Mouse (Mus musculus) midbrain, embryonic 15.5 days (tissue): ENCODE data around the gene Smpd4. TPM values are rescaled to one million over a fixed set of nuclear protein-coding genes. Genes with fewer than 3 reads are reported as not detected.
"Not testable (repeated sequence)": the region's sequence is repeated elsewhere in the genome, so short reads cannot be mapped to it uniquely, and the experiment has no call there.

ENCODE experiments used
- ATAC-seq: fragments of 200-750 bp; cut with Nextera tagmentation; replicated peaks from 2 replicates; pipeline ENCODE4 v1.8.0; 2017; ENCODE audit warnings: moderate TSS enrichment
- H3K27ac ChIP-seq: fragments of 300-500 bp; sonication (generic); 2 replicates; pipeline ENCODE4 v1.5.1; 2015; ENCODE audit warnings: mild to moderate bottlenecking, inconsistent platforms
- H3K27me3 ChIP-seq: fragments of 300-500 bp; sonication (generic); replicated peaks from 2 replicates; pipeline ENCODE4 v1.6.1; 2015; ENCODE audit warnings: inconsistent platforms
- H3K36me3 ChIP-seq: fragments of 300-500 bp; sonication (generic); replicated peaks from 2 replicates; pipeline ENCODE4 v1.6.1; 2015; ENCODE audit warnings: inconsistent platforms
- H3K4me1 ChIP-seq: fragments of 300-500 bp; sonication (generic); 2 replicates; pipeline ENCODE4 v1.6.1; 2015; ENCODE audit warnings: inconsistent platforms
- H3K4me2 ChIP-seq: fragments of 300-500 bp; sonication (generic); 2 replicates; pipeline ENCODE4 v1.6.1; 2015; ENCODE audit warnings: inconsistent platforms, mild to moderate bottlenecking, moderate library complexity
- H3K4me3 ChIP-seq: fragments of 300-500 bp; sonication (generic); 2 replicates; pipeline ENCODE4 v1.5.1; 2015; ENCODE audit warnings: mild to moderate bottlenecking, inconsistent platforms
- H3K9ac ChIP-seq: fragments of 300-500 bp; sonication (generic); 2 replicates; pipeline ENCODE4 v1.6.1; 2015; ENCODE audit warnings: mild to moderate bottlenecking, inconsistent platforms
- H3K9me3 ChIP-seq: fragments of 300-500 bp; sonication (generic); 2 replicates; pipeline ENCODE4 v1.6.1; 2016; ENCODE audit warnings: inconsistent platforms
- WGBS: fragments of 180-500 bp; shearing (Covaris S2); methylation state at CpG from one replicate; pipeline ENCODE4 v1.1.7; 2015; ENCODE audit warnings: mixed read lengths; 5-methylcytosine and 5-hydroxymethylcytosine counted together
- polyA plus RNA-seq: library from polyadenylated mRNA; unstranded; fragments of >200 nt; fragmentation: Nextera tagmentation; extraction: Ambion mirVana; gene quantifications from 2 replicates; pipeline ENCODE4 v1.2.1, GENCODE M21; 2015

The Smpd4 gene
- 30.1 and 34.7 TPM in 2 replicates for polyA plus RNA-seq

DNA sequence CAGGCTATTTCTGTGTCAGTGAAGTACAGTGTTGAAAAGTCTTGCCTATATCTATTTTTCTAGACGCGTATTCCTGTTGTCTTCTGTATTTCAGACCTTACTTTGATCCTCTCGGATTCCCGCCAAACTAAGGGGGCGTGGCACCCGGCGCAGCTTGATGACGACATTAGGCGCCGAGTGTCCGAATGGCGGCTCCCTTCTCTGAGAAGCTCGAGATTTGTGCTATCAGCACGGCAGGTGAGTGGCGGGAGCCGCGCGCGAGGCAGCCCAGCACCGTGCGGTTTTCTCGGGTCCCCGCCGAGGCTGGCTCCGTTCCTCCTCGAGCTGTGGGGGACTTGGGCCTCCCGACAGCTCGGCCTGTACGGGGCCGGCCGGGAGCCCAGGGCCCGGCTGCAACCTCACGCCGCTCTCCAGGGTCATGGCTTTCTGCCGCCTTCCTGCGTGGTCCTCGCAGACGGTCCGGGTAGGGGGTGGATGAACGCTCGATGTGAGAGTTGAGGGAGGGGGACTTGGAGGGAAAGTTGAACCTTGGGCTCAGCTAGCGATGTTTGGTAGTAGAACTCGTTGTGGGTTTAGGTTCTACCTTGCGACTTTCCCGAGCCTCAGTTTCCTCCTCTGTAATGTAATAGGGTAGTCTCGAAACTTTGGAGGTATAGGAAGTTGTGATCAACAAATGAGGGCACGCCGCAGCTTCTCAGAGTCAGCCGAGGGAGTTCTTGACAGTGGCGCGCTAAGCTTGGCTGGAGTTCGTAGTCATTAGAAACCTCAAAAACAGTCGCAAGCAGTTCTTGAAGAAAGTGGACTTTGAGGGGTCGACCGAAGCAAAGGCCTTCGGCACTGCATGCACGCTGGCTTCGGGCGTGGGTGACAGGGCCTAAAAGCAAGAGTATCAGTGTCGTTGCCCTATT, at the start of gene Smpd4:
Gene Smpd4, plus strand, starts transcription at position 157 of the 908 bp plus-strand sequence.
- Histone ChIP-seq H3K9me3 (no peaks in the 10 kb centered on the region), H3K9ac (peak within 1 kb of the TSS; percentile 83), H3K4me1 (peaks cover 15% of the 10 kb centered on the region), H3K4me2 (peak within 1 kb of the TSS; percentile 87), H3K36me3 (peaks cover 13% of the 10 kb centered on the region; the same call in 1 of the 2 replicates), H3K27ac (peak within 1 kb of the TSS; percentile 66), H3K27me3 (no peaks in the 10 kb centered on the region), H3K4me3 (peak within 1 kb of the TSS; percentile 85)
- ATAC-seq, result peak; percentile 90
- 3% methylated on average over 60 of the region's 60 CpGs for WGBS

- WGBS, result 13% methylated on average over 45 of the region's 45 CpGs
- H3K27ac ChIP-seq, result peak overlapping the region; percentile 44
- no peaks in the 10 kb centered on the region for H3K9me3 ChIP-seq
- peak overlapping the region; percentile 63 for H3K4me2 ChIP-seq
- H3K4me1 ChIP-seq, result peaks cover 14% of the 10 kb centered on the region
- H3K9ac ChIP-seq, result peak overlapping the region; percentile 47
- H3K36me3 ChIP-seq, result no peaks in the 10 kb centered on the region
- peaks cover 6% of the 10 kb centered on the region; the same call in 1 of the 2 replicates for H3K27me3 ChIP-seq
- peak overlapping the region; percentile 44 for H3K4me3 ChIP-seq
- ATAC-seq, result peak; percentile 93
Measured at GRCm38 (mm10) chr16:17575870-17576824, 43.0 kb upstream of the Smpd4 start.

- WGBS, result 16% methylated on average over 8 of the region's 8 CpGs
- peak overlapping the region; percentile 63 for H3K4me2 ChIP-seq
- peak overlapping the region; percentile 44 for H3K27ac ChIP-seq
- H3K4me1 ChIP-seq, result peaks cover 14% of the 10 kb centered on the region
- H3K27me3 ChIP-seq, result peaks cover 6% of the 10 kb centered on the region; the same call in 1 of the 2 replicates
- no peaks in the 10 kb centered on the region for H3K36me3 ChIP-seq
- H3K4me3 ChIP-seq, result peak overlapping the region; percentile 44
- H3K9me3 ChIP-seq, result no peaks in the 10 kb centered on the region
- ATAC-seq, result no peak
- H3K9ac ChIP-seq, result peak overlapping the region; percentile 47
Measured at GRCm38 (mm10) chr16:17576825-17577215, 42.3 kb upstream of the Smpd4 start.

GRCm38 (mm10) chr16:17583064-17583463, 36.1 kb upstream of the Smpd4 start, which contains the start of gene Slc7a4:
Gene Slc7a4, minus strand, starts transcription at chr16:17583214.
- WGBS, result 20% methylated on average over 8 of the region's 8 CpGs
- ATAC-seq, result no peak
- H3K4me2 ChIP-seq, result no peak within 1 kb of the TSS
- no peak within 1 kb of the TSS for H3K27ac ChIP-seq
- H3K36me3 ChIP-seq, result no peaks in the 10 kb centered on the region
- H3K9me3 ChIP-seq, result no peaks in the 10 kb centered on the region
- H3K9ac ChIP-seq, result no peak within 1 kb of the TSS
- H3K27me3 ChIP-seq, result no peaks in the 10 kb centered on the region
- H3K4me1 ChIP-seq, result no peaks in the 10 kb centered on the region
- H3K4me3 ChIP-seq, result no peak within 1 kb of the TSS

DNA sequence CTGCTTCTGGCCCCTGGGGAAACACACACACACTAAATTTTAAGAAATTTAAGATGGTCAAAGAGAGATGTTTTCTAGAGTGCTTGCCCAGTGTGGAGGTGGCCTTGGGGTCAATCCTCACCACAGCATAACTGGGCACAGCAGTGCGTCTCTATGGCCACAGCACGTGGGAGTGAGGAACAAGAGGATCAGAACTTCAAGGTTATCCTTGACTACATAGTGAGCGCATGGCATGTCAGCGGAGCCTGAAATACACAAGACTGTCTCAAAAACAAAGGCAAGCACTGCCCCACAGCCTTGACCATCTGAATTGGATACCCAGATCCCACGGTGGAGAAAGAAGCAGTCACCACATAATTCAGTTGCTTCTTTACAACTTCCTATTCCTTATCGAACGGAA, 34.6 kb upstream of the Smpd4 start:
- Histone ChIP-seq H3K4me2 (no peak overlapping the region), H3K27me3 (no peaks in the 10 kb centered on the region)

GRCm38 (mm10) chr16:17590731-17591130, 28.4 kb upstream of the Smpd4 start:
- H3K9me3 ChIP-seq, result no peaks in the 10 kb centered on the region
- no peak for ATAC-seq
- no peak overlapping the region for H3K9ac ChIP-seq
- no peaks in the 10 kb centered on the region for H3K36me3 ChIP-seq
- no peak overlapping the region for H3K27ac ChIP-seq
- H3K4me2 ChIP-seq, result no peak overlapping the region
- no peaks in the 10 kb centered on the region for H3K4me1 ChIP-seq
- no peak overlapping the region for H3K4me3 ChIP-seq
- no peaks in the 10 kb centered on the region for H3K27me3 ChIP-seq
- 48% methylated on average over 2 of the region's 2 CpGs for WGBS

More for the DNA sequence above, 34.6 kb upstream of the Smpd4 start:
- Histone ChIP-seq H3K4me3 (no peak overlapping the region), H3K4me1 (no peaks in the 10 kb centered on the region), H3K9me3 (no peaks in the 10 kb centered on the region), H3K36me3 (no peaks in the 10 kb centered on the region), H3K9ac (no peak overlapping the region), H3K27ac (no peak overlapping the region)
- 83% methylated on average over 7 of the region's 7 CpGs for WGBS
- no peak for ATAC-seq

DNA sequence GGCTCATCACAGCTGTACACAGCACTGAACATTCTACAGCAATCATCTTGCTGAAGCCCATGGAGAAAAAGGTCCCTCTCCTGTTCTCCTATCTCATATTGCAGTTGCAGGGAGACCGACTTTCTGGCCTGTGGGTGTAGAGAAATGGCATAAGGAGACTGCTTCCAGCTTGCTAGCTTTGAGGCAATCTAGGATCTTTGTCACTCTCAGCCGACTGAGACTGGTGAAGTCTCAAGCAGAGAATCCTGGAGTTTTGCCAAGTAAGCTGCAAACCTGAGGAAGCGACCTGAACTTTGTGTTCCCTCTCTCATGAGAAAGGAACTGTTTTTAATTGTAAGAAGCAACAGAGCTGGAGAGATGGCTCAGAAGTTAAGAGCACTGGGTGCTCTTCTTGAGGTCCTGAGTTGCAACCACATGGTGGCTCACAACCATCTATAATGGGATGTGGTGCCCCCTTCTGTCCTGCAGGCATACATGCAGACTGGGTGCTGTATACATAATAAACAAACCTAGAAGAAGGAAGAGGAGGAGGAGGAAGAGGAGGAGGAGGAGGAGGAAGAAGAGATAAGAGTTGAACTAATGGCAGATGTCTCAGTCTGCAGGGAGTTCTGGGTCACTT, 18.1 kb upstream of the Smpd4 start:
- H3K4me2 ChIP-seq, result no peak overlapping the region
- WGBS, result 70% methylated on average over 3 of the region's 3 CpGs
- H3K27me3 ChIP-seq, result no peaks in the 10 kb centered on the region
- H3K9me3 ChIP-seq, result no peaks in the 10 kb centered on the region
- no peak overlapping the region for H3K9ac ChIP-seq
- H3K27ac ChIP-seq, result no peak overlapping the region
- no peak overlapping the region for H3K4me3 ChIP-seq
- no peaks in the 10 kb centered on the region for H3K36me3 ChIP-seq
- ATAC-seq, result no peak
- H3K4me1 ChIP-seq, result no peaks in the 10 kb centered on the region

- Histone ChIP-seq H3K9me3 (no peaks in the 10 kb centered on the region), H3K36me3 (no peaks in the 10 kb centered on the region), H3K9ac (no peak overlapping the region), H3K4me3 (no peak overlapping the region), H3K27me3 (no peaks in the 10 kb centered on the region), H3K4me1 (no peaks in the 10 kb centered on the region), H3K4me2 (no peak overlapping the region), H3K27ac (no peak overlapping the region)
- WGBS, result 55% methylated on average over 4 of the region's 4 CpGs
- no peak for ATAC-seq
Measured at GRCm38 (mm10) chr16:17604941-17605340, 14.2 kb upstream of the Smpd4 start.

GRCm38 (mm10) chr16:17605684-17606083, 13.5 kb upstream of the Smpd4 start:
- Histone ChIP-seq H3K4me1 (no peaks in the 10 kb centered on the region), H3K9ac (no peak overlapping the region), H3K27me3 (no peaks in the 10 kb centered on the region), H3K9me3 (no peaks in the 10 kb centered on the region), H3K27ac (no peak overlapping the region), H3K4me3 (no peak overlapping the region), H3K36me3 (no peaks in the 10 kb centered on the region), H3K4me2 (no peak overlapping the region)
- 76% methylated on average over 5 of the region's 5 CpGs for WGBS
- no peak for ATAC-seq

DNA sequence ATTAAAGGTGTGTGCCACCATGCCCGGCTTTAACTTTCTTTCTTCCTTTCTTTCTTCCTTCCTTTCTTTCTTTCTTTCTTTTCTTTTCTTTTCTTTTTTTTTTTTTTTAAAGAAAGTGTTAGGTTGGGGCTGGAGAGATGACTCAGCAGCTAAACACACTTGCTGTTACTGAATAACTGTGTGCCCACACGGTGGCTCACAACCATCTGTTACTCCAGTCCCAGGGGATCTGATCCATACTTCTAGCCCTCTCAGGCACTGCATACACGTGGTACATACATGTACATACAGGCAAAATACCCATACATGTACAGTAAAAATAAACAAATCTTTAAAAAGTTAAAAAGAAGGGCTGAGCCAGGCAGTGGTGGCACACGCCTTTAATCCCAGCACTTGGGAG, 7.8 kb upstream of the Smpd4 start:
- Histone ChIP-seq H3K36me3 (no peaks in the 10 kb centered on the region), H3K9ac (no peak overlapping the region), H3K27me3 (no peaks in the 10 kb centered on the region), H3K4me1 (no peaks in the 10 kb centered on the region), H3K27ac (no peak overlapping the region), H3K4me3 (no peak overlapping the region), H3K9me3 (no peaks in the 10 kb centered on the region), H3K4me2 (no peak overlapping the region)
- 67% methylated on average over 4 of the region's 4 CpGs for WGBS
- ATAC-seq, result no peak

GRCm38 (mm10) chr16:17614740-17615139, 4.4 kb upstream of the Smpd4 start:
- not testable (repeated sequence) for H3K4me2 ChIP-seq, H3K9ac ChIP-seq, H3K27ac ChIP-seq, H3K4me1 ChIP-seq, H3K27me3 ChIP-seq, H3K4me3 ChIP-seq, H3K9me3 ChIP-seq, ATAC-seq, H3K36me3 ChIP-seq
- WGBS, result 91% methylated on average over 6 of the region's 6 CpGs

DNA sequence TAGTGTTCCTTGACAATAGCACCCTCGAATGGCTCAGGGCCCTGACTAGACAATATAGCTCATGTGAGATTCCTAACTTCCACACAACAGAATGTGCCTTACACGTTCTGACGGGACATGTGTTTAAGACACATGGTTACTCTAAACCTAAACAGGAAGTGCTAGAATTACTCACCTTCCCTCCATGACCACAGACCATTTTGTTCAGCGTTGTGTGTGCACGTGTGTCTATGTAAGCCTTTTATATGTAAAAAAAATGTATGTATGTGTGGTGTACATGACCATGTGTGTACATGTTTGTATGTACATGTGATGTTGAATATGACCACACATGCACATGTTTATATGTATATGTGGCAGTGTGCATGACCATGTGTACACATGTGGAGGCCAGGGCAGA, 2.9 kb upstream of the Smpd4 start:
- H3K4me3 ChIP-seq, result no peak overlapping the region
- 88% methylated on average over 5 of the region's 5 CpGs for WGBS
- H3K27ac ChIP-seq, result no peak overlapping the region
- no peak for ATAC-seq
- H3K9ac ChIP-seq, result no peak overlapping the region
- H3K27me3 ChIP-seq, result no peaks in the 10 kb centered on the region
- H3K36me3 ChIP-seq, result no peaks in the 10 kb centered on the region
- no peak overlapping the region for H3K4me2 ChIP-seq
- H3K9me3 ChIP-seq, result no peaks in the 10 kb centered on the region
- H3K4me1 ChIP-seq, result peaks cover 15% of the 10 kb centered on the region
